Mouse (Mus musculus): ENCODE measurements at regions not wholly inside any gene's neighbourhood (a gene's known extent, or its start where the extent isn't known, plus 50 kb on each side); places are given as distances from the start of the nearest gene placed in this dataset.

GRCm38 (mm10) chr15:17569205-17569604 lies 840.6 kb downstream of the Cdh9 start:
- DNase-seq: no peak

- no peak for DNase-seq
Measured at GRCm38 (mm10) chr15:17588617-17589016, 860.1 kb downstream of the Cdh9 start.

- DNase-seq: peak in 1 of 2 experiments; percentile 2
Measured at GRCm38 (mm10) chr15:17604402-17604801, 875.8 kb downstream of the Cdh9 start.

- no peak for DNase-seq
Measured at GRCm38 (mm10) chr15:17614945-17615344, 886.4 kb downstream of the Cdh9 start.

- no peak for DNase-seq
Measured at GRCm38 (mm10) chr15:17641218-17641617, 912.7 kb downstream of the Cdh9 start.
